9 mouse cellular contexts compared by ENCODE assay signal in the genomic region with DNA sequence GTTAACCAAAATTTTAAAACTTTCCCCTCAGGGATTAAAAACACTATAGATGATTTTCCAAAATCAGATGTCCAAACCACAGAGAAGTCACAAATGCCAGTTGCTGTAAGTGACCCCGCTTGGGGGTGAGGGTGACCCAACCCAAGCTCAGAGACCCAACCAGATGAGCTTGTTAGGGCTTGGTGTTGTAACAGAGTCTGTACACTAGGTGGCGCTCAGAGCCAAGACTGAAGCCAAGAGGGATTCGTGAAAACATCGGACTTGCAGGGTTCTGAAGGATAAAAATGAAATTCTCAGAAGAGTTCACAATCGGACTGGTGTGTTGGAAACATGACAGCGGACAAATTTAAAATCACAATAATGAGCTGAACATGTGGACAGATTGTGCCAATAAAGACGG. TPM values are rescaled to one million over a fixed set of nuclear protein-coding genes. Genes with fewer than 3 reads are reported as not detected.
DNase-seq lines count a peak whose midpoint lies in the region; ATAC-seq and TF ChIP-seq lines count a peak whose summit lies in the region.
"Had no signal": no experiment of that assay in that cellular context is flagged by ENCODE, and none has a peak within 500 bp of the region (broad histone marks: within the 10 kb centered on the region; RNA-seq: fewer than 3 reads in every experiment).

No protein-coding gene starts in this region.

- no peaks in the 10 kb centered on the region for H3K27me3 ChIP-seq in hindbrain, embryonic 11.5 days (ENCODE audit: control insufficient read depth, insufficient read depth, low read length)
- no peaks in the 10 kb centered on the region for H3K27me3 ChIP-seq in hindbrain, embryonic 13.5 days
- H3K27me3 ChIP-seq in midbrain, postnatal 0 days (ENCODE audit: insufficient read depth, low read length), result no peaks in the 10 kb centered on the region
- H3K27me3 ChIP-seq in splenic B cell, adult 2 months (ENCODE audit: control insufficient read depth, insufficient read depth, low read length, poor library complexity, severe bottlenecking), result no peaks in the 10 kb centered on the region
- H3K27me3 ChIP-seq: limb, embryonic 15.5 days had no signal

- peak; percentile 91 for TF ChIP-seq CTCF in bone marrow, adult 2 months (IDR thresholded peaks at IDR 0.05; ENCODE audit: control insufficient read depth, insufficient read depth, low read length)
- TF ChIP-seq CTCF in embryonic fibroblast, embryonic 13.5 days (IDR thresholded peaks at IDR 0.05; ENCODE audit: borderline replicate concordance, insufficient read depth, low read length), result peak; percentile 73; the same call in 1 of the 2 replicates
- TF ChIP-seq CTCF in midbrain, postnatal 0 days (IDR thresholded peaks at IDR 0.05), result peak; percentile 96

- no peaks in the 10 kb centered on the region for H3K9me3 ChIP-seq in hindbrain, embryonic 11.5 days (ENCODE audit: control insufficient read depth, low read length)
- H3K9me3 ChIP-seq in hindbrain, embryonic 13.5 days, result no peaks in the 10 kb centered on the region
- no peaks in the 10 kb centered on the region for H3K9me3 ChIP-seq in midbrain, postnatal 0 days (ENCODE audit: low read length)
- H3K9me3 ChIP-seq: limb, embryonic 15.5 days had no signal

- H3K27ac ChIP-seq in hindbrain, embryonic 11.5 days (ENCODE audit: low read depth, low read length), result no peak overlapping the region
- no peak overlapping the region for H3K27ac ChIP-seq in hindbrain, embryonic 13.5 days
- H3K27ac ChIP-seq in bone marrow, adult 2 months (ENCODE audit: control insufficient read depth, insufficient read depth, low read depth, low read length, poor library complexity), result no peak overlapping the region
- no peak overlapping the region for H3K27ac ChIP-seq in embryonic fibroblast, embryonic 13.5 days (ENCODE audit: insufficient read depth, low read length)
- no peak overlapping the region for H3K27ac ChIP-seq in midbrain, postnatal 0 days (ENCODE audit: low read depth, low read length)
- H3K27ac ChIP-seq: limb, embryonic 15.5 days had no signal

- peak; percentile 27; the same call in 1 of the 2 replicates for ATAC-seq in hindbrain, embryonic 11.5 days (ENCODE audit: low FRiP score)
- ATAC-seq in hindbrain, embryonic 13.5 days (ENCODE audit: low FRiP score), result no peak
- ATAC-seq in midbrain, postnatal 0 days (ENCODE audit: low FRiP score), result no peak

- no peaks in the 10 kb centered on the region for H3K4me1 ChIP-seq in hindbrain, embryonic 11.5 days (replicated peaks; ENCODE audit: control insufficient read depth, insufficient read depth, low read length)
- H3K4me1 ChIP-seq in hindbrain, embryonic 13.5 days (replicated peaks), result no peaks in the 10 kb centered on the region
- no peaks in the 10 kb centered on the region for H3K4me1 ChIP-seq in bone marrow, adult 2 months (ENCODE audit: control insufficient read depth, insufficient read depth, low read length)
- no peaks in the 10 kb centered on the region for H3K4me1 ChIP-seq in embryonic fibroblast, embryonic 13.5 days (ENCODE audit: control insufficient read depth, insufficient read depth, low read length)
- no peaks in the 10 kb centered on the region for H3K4me1 ChIP-seq in midbrain, postnatal 0 days (ENCODE audit: insufficient read depth, low read length)
- H3K4me1 ChIP-seq: limb, embryonic 15.5 days had no signal

- intact Hi-C loops in left cerebral cortex, postnatal 14 days (cut with DNase I), result loop anchor here (1.0 kb wide), 1 partner anchor 75 kb away; no protein-coding TSS in a partner anchor

- TF ChIP-seq POLR2A in bone marrow, adult 2 months (IDR thresholded peaks at IDR 0.05; ENCODE audit: borderline replicate concordance, control insufficient read depth, low read depth, low read length), result no peak
- no peak for TF ChIP-seq POLR2A in embryonic fibroblast, embryonic 13.5 days (IDR thresholded peaks at IDR 0.05; ENCODE audit: low read depth, low read length)

- H3K36me3 ChIP-seq in hindbrain, embryonic 11.5 days (ENCODE audit: control insufficient read depth, insufficient read depth, low read length), result peaks cover 4% of the 10 kb centered on the region; the same call in 1 of the 2 replicates
- peaks cover 28% of the 10 kb centered on the region for H3K36me3 ChIP-seq in hindbrain, embryonic 13.5 days
- peaks cover 17% of the 10 kb centered on the region for H3K36me3 ChIP-seq in midbrain, postnatal 0 days (ENCODE audit: insufficient read depth, low read length)
- no peaks in the 10 kb centered on the region for H3K36me3 ChIP-seq in splenic B cell, adult 2 months (ENCODE audit: control insufficient read depth, insufficient read depth, low read length, poor library complexity, severe bottlenecking)

- H3K4me3 ChIP-seq in hindbrain, embryonic 11.5 days (ENCODE audit: low read depth, low read length), result no peak overlapping the region
- H3K4me3 ChIP-seq in hindbrain, embryonic 13.5 days, result no peak overlapping the region
- H3K4me3 ChIP-seq in bone marrow, adult 2 months (replicated peaks; ENCODE audit: control insufficient read depth, low read depth, low read length), result no peak overlapping the region
- no peak overlapping the region for H3K4me3 ChIP-seq in embryonic fibroblast, embryonic 13.5 days (ENCODE audit: insufficient read depth, low read length)
- H3K4me3 ChIP-seq in midbrain, postnatal 0 days (ENCODE audit: low read depth, low read length), result no peak overlapping the region
- H3K4me3 ChIP-seq: limb, embryonic 15.5 days had no signal

- no peak overlapping the region for H3K4me2 ChIP-seq in hindbrain, embryonic 11.5 days (replicated peaks; ENCODE audit: low read depth, low read length)
- H3K4me2 ChIP-seq in hindbrain, embryonic 13.5 days, result no peak overlapping the region
- no peak overlapping the region for H3K4me2 ChIP-seq in midbrain, postnatal 0 days (ENCODE audit: low read depth, low read length, poor library complexity, severe bottlenecking)
- H3K4me2 ChIP-seq: limb, embryonic 15.5 days had no signal

- no peak overlapping the region for H3K9ac ChIP-seq in hindbrain, embryonic 11.5 days (ENCODE audit: low read depth, low read length)
- H3K9ac ChIP-seq in hindbrain, embryonic 13.5 days, result no peak overlapping the region
- H3K9ac ChIP-seq in midbrain, postnatal 0 days (replicated peaks; ENCODE audit: low read length, poor library complexity, severe bottlenecking), result no peak overlapping the region
- H3K9ac ChIP-seq: limb, embryonic 15.5 days had no signal

- peak; percentile 82 for DNase-seq in hindbrain, embryonic 11.5 days (ENCODE audit: low spot score)
- DNase-seq in heart, postnatal 4 days, result peak; percentile 78
- peak; percentile 71 to 79 for DNase-seq in left cerebral cortex, postnatal 14 days (ENCODE audit: low spot score in 2 of 2)
- peak; percentile 85 for DNase-seq in midbrain, postnatal 0 days (ENCODE audit: low spot score)
- peak; percentile 82 for DNase-seq in splenic B cell, adult 2 months (ENCODE audit: low read depth, low spot score)

- WGBS in hindbrain, embryonic 11.5 days, result 18% methylated on average over 7 of the region's 7 CpGs
- WGBS in hindbrain, embryonic 13.5 days, result 18% methylated on average over 7 of the region's 7 CpGs
- WGBS in bone marrow, adult 2 months, result 15% methylated on average over 7 of the region's 7 CpGs
- 10% methylated on average over 7 of the region's 7 CpGs for WGBS in midbrain, postnatal 0 days

RNA-seq across cellular contexts. Expression of a gene that starts 18.0 kb away (rescaled TPM):
- polyA plus RNA-seq in hindbrain, embryonic 11.5 days (2014; fragmentation: Nextera tagmentation; extraction: Ambion mirVana), result 145 and 152 TPM in 2 replicates
- polyA plus RNA-seq in hindbrain, embryonic 13.5 days (2015; fragmentation: Nextera tagmentation; extraction: Ambion mirVana), result 253 and 266 TPM in 2 replicates
- polyA plus RNA-seq in bone marrow, adult 2 months (2011; ENCODE audit: insufficient read depth, insufficient read length, low replicate concordance, missing spikeins), result 16.3 and 24.2 TPM in 2 replicates
- polyA plus RNA-seq in embryonic fibroblast, embryonic 13.5 days (2011; ENCODE audit: insufficient read length, low read depth, missing spikeins), result 27.5 and 31.4 TPM in 2 replicates
- total RNA-seq in heart, postnatal 4 days (2021), result 100 to 1,000 TPM; 178 to 194 TPM
- 100 to 1,000 TPM; 134 to 138 TPM for total RNA-seq in left cerebral cortex, postnatal 14 days (2021)
- total RNA-seq in midbrain, postnatal 0 days (2014; rRNA removed), result 92.1 and 121 TPM in 2 replicates
- polyA plus RNA-seq in midbrain, postnatal 0 days (2015; fragmentation: Nextera tagmentation; extraction: Ambion mirVana), result 378 and 395 TPM in 2 replicates

RNA-seq across cellular contexts. Expression of a gene that starts 20.8 kb away (rescaled TPM):
- polyA plus RNA-seq in hindbrain, embryonic 11.5 days (2014; fragmentation: Nextera tagmentation; extraction: Ambion mirVana), result 20.9 and 21.4 TPM in 2 replicates
- polyA plus RNA-seq in hindbrain, embryonic 13.5 days (2015; fragmentation: Nextera tagmentation; extraction: Ambion mirVana), result 16.7 and 16.9 TPM in 2 replicates
- 9.3 and 16.2 TPM in 2 replicates for polyA plus RNA-seq in bone marrow, adult 2 months (2011; ENCODE audit: insufficient read depth, insufficient read length, low replicate concordance, missing spikeins)
- 11.8 and 13.7 TPM in 2 replicates for polyA plus RNA-seq in embryonic fibroblast, embryonic 13.5 days (2011; ENCODE audit: insufficient read length, low read depth, missing spikeins)
- 10 to 100 TPM; 12.3 to 14.2 TPM for total RNA-seq in heart, postnatal 4 days (2021)
- total RNA-seq in left cerebral cortex, postnatal 14 days (2021), result 10 to 100 TPM; 27.8 to 31.6 TPM
- total RNA-seq in midbrain, postnatal 0 days (2014; rRNA removed), result 21.7 and 28.0 TPM in 2 replicates
- 12.8 and 14.6 TPM in 2 replicates for polyA plus RNA-seq in midbrain, postnatal 0 days (2015; fragmentation: Nextera tagmentation; extraction: Ambion mirVana)

RNA-seq across cellular contexts. Expression of a gene that starts 41.7 kb away (rescaled TPM):
- 192 and 221 TPM in 2 replicates for polyA plus RNA-seq in hindbrain, embryonic 11.5 days (2014; fragmentation: Nextera tagmentation; extraction: Ambion mirVana)
- polyA plus RNA-seq in hindbrain, embryonic 13.5 days (2015; fragmentation: Nextera tagmentation; extraction: Ambion mirVana), result 182 and 186 TPM in 2 replicates
- polyA plus RNA-seq in bone marrow, adult 2 months (2011; ENCODE audit: insufficient read depth, insufficient read length, low replicate concordance, missing spikeins), result 9.0 and 18.1 TPM in 2 replicates
- 56.3 and 61.8 TPM in 2 replicates for polyA plus RNA-seq in embryonic fibroblast, embryonic 13.5 days (2011; ENCODE audit: insufficient read length, low read depth, missing spikeins)
- total RNA-seq in heart, postnatal 4 days (2021), result 10 to 100 TPM; 42.6 to 43.5 TPM
- total RNA-seq in left cerebral cortex, postnatal 14 days (2021), result 10 to 100 TPM; 60.3 to 62.5 TPM
- total RNA-seq in midbrain, postnatal 0 days (2014; rRNA removed), result 91.4 and 100 TPM in 2 replicates
- polyA plus RNA-seq in midbrain, postnatal 0 days (2015; fragmentation: Nextera tagmentation; extraction: Ambion mirVana), result 175 and 179 TPM in 2 replicates
